Mouse (Mus musculus): Measurements from ENCODE around the gene Il6st.

Gene Il6st

DNA sequence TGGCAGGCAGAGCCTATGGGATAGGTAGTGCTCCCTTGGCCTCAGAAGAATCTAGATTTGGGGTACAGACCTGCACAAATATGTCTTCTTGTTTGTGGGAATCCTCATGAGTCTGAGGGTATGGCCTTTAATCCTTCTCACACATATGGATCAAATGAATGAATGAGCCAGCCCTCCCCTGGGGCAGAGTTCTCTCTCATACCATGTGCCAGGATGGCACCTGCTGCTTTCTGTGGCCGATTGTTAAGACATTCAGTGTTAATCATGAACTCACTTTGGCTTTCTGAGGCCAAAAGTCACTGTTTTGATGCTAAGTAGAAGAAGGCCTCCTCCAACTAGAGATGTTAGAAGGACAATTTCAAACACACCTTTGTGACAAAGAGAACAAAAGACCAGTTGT lies 63.3 kb downstream of the Il6st start:
- DNase-seq (ENCODE audit: low spot score), result no peak

GRCm38 (mm10) chr13:112529893-112530292 lies 66.0 kb downstream of the Il6st start:
- DNase-seq (ENCODE audit: low spot score), result peak; percentile 94

DNA sequence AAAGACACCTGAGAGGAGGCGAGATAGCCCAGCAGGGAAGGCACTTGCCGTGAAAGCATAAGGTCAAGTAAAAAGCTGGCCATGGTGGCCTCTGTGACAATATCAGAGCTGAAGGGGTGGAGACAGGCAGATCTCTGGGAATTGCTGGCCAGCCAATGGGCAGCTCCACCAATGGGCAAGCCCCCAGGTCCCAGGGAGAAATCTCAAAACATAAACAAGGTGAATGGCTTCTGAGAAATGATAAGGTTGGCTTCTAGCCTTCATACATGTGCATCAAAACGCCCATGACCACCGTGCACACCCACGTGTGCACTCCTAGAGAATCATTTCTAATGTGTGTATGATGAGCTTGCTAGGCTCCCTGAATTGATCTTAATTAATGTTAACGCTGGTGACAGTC lies 68.4 kb downstream of the Il6st start:
- DNase-seq (ENCODE audit: low spot score), result no peak

GRCm38 (mm10) chr13:112533556-112533955 lies 69.7 kb downstream of the Il6st start:
- DNase-seq (ENCODE audit: low spot score), result peak; percentile 31

- DNase-seq (ENCODE audit: low spot score), result no peak
Observed at GRCm38 (mm10) chr13:112536611-112537010, 72.7 kb downstream of the Il6st start.

GRCm38 (mm10) chr13:112537065-112537464 lies 73.2 kb downstream of the Il6st start:
- no peak for DNase-seq (ENCODE audit: low spot score)

DNA sequence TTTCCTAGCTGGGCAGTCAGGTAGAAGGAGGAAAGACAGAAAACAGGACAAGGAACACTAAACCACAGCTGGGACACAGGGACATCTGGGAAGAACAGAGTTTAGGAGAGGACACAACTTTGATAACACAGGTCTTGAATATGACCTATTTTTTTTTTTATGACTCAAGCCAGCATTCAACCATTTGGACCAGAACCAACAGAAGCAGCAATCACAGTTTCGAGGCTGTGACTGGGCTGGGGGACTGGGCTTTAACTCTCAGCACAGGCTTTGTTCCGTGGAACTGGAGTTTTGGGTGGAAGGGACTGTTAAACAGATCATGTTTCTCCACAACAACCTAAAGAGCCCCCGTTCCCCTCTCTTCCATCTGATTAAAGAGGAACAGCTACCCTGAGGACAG lies 76.7 kb downstream of the Il6st start:
- DNase-seq (ENCODE audit: low spot score), result peak; percentile 30

GRCm38 (mm10) chr13:112541223-112541975 lies 77.5 kb downstream of the Il6st start:
- DNase-seq (ENCODE audit: low spot score), result peak; percentile 49

DNA sequence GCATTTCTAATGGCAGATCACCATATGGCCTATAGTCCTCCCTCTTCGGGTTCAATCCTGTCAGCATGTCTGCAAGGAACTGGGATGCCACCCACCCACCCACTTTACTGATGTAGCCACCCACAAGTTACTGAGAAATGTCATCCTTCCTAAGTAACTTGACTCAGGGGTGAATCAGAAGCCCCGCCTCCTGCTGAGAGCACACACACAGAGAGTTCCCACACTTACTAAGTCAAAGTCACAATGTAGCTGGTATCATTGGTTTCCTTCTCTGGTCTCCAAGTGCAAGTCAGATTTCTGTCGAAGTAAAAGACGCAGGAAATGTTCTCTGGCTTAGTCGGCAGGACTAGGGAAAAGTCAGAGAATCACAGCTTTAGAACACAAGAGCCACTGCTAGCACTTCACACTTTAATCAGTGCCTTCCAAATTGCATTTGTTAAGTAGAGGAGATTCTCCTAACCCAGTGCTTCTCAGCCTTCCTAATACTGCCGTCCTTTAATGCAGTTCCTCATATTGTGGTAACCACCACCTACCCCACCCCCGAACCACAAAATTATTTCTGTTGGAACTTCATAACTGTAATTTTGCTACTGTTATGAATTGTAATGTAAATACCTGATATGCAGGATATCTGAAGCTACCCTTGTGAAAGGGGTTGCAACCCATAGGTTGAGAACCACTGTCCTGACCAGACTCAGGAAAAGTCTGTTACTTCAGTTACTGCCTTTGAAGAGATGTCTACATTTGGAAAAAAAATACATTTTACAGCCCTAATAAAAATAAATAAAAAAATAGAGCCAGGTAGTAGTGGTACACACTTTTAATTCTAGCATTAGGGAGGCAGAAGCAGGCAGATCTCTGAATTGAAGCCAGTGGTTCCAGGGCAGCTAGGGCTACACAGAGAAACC lies 88.0 kb downstream of the Il6st start:
- no peak for DNase-seq (ENCODE audit: low spot score)

GRCm38 (mm10) chr13:112553304-112553703 lies 89.4 kb downstream of the Il6st start:
- DNase-seq (ENCODE audit: low spot score), result no peak

DNA sequence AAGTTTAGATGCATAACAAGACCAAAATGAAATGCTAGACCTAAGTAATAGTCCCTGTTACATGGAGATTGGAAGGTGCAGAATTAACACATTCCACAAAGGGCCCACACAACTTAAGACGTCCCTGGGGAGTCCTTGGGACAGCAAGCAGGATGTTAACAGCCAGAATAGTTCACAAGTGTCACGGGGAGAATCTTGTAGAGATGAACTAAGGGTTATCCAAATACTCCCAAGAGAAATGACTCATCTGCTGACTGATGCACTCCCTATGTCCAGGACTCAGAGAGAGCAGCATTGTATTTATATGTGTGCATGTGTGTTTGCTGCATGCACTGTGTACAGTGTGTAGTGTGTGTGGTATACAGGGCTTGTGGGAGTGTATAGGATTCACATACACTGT lies 92.6 kb downstream of the Il6st start:
- DNase-seq (ENCODE audit: low spot score), result no peak

Data from adipocyte (in vitro differentiated cells).